Mouse (Mus musculus): ENCODE results near the gene Alg5. TPM values are rescaled to one million over a fixed set of nuclear protein-coding genes. Genes with fewer than 3 reads are reported as not detected.

Gene Alg5
- polyA plus RNA-seq, 1 experiment: 43.0 TPM

DNA sequence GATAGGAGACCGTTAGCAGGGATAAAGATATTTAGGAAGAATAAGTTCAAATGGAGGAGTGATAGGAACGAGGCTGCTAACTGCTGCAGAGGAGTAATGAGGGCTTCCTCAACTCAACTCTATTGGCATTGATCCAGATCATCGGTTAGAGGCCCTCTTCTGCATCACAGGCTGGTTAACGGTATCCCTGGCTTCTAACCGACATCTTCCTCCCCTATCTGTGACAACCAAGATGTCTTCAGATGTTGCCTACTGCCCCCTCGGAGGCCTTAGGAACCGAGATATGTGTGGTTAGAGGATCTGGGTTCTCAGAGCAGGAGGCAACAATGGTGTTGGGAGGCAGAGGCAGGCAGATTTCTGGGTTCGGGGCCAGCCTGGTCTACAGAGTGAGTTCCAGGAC is 33.3 kb downstream of the Alg5 start:
- H3K79me2 ChIP-seq (ENCODE audit: control insufficient read depth, insufficient read depth): no peaks in the 10 kb centered on the region
- H3K36me3 ChIP-seq (ENCODE audit: control insufficient read depth, insufficient read depth): no peaks in the 10 kb centered on the region
- H3ac ChIP-seq (ENCODE audit: control insufficient read depth, insufficient read length, low read depth): no peak overlapping the region
- H3K4me3 ChIP-seq (ENCODE audit: insufficient read depth, poor library complexity, severe bottlenecking): no peak overlapping the region
- H3K79me3 ChIP-seq (ENCODE audit: low read depth): no peaks in the 10 kb centered on the region
- TF ChIP-seq MYOG (IDR thresholded peaks at IDR 0.05; ENCODE audit: control insufficient read depth, extremely low read depth, insufficient read length) (no peak), CTCF (IDR thresholded peaks at IDR 0.05; ENCODE audit: control insufficient read depth, insufficient read depth, insufficient read length) (no peak), FOSL1 (IDR thresholded peaks at IDR 0.05; ENCODE audit: insufficient read depth, low read length, poor library complexity, severe bottlenecking) (no peak), MAX (IDR thresholded peaks at IDR 0.05) (no peak), CEBPB (IDR thresholded peaks at IDR 0.05; ENCODE audit: low read depth) (no peak), MYOD1 (IDR thresholded peaks at IDR 0.05; ENCODE audit: control insufficient read depth, insufficient read length, low read depth) (no peak), USF1 (IDR thresholded peaks at IDR 0.05; ENCODE audit: low read depth) (no peak)
- H3K27me3 ChIP-seq (ENCODE audit: control insufficient read depth, insufficient read depth, insufficient read length): no peaks in the 10 kb centered on the region

DNA sequence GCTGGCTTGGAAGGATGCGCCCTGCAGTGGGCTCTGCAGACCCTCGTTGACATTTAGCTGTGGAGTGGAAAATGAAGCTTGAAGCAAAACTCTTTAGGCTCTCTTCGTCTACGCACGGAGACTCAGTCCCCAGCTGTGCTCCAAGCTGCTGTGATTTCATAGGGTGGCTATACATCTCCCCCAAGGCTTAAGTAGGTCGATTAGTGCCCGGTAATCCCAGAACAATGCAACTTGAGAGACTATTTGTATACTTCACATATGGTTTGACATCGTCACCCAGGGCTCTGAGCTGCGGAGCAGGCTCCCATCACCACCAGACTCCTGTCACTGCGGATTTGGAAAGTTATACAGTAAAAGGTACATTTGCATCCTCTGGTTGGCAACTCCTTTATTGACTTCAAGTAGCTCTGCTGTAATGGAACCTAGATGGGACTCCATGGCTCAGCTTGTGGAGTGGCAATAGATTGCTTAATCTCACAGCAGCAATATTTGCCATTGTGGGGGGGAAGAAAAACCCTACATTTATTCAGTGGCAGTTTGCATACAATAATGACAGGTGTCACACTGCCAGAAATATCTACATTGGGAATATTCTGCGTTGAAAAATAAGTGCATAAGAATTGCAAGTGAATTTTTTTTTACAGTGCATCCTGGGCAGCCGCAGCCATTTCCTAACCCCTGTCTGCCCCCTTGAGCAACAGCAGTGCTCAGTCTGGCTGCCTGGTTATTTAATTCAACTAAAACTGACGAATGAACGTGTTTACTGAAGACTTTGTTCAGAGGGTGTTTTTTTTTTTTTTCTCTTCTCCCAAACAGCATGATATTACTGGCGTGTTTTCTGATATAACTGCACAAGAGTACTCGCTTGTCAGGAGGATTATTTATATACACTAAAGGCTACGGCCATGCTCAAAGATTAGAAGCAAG is 34.3 kb downstream of the Alg5 start:
- no peaks in the 10 kb centered on the region for H3K36me3 ChIP-seq (ENCODE audit: control insufficient read depth, insufficient read depth)
- H3K79me2 ChIP-seq (ENCODE audit: control insufficient read depth, insufficient read depth): no peaks in the 10 kb centered on the region
- H3K79me3 ChIP-seq (ENCODE audit: low read depth): no peaks in the 10 kb centered on the region
- H3ac ChIP-seq (ENCODE audit: control insufficient read depth, insufficient read length, low read depth): no peak overlapping the region
- TF ChIP-seq USF1 (IDR thresholded peaks at IDR 0.05; ENCODE audit: low read depth): no peak
- no peak for TF ChIP-seq MYOD1 (IDR thresholded peaks at IDR 0.05; ENCODE audit: control insufficient read depth, insufficient read length, low read depth)
- TF ChIP-seq MYOG (IDR thresholded peaks at IDR 0.05; ENCODE audit: control insufficient read depth, extremely low read depth, insufficient read length): no peak
- no peak for TF ChIP-seq CEBPB (IDR thresholded peaks at IDR 0.05; ENCODE audit: low read depth)
- no peak for TF ChIP-seq CTCF (IDR thresholded peaks at IDR 0.05; ENCODE audit: control insufficient read depth, insufficient read depth, insufficient read length)
- H3K4me3 ChIP-seq (ENCODE audit: insufficient read depth, poor library complexity, severe bottlenecking): no peak overlapping the region
- H3K27me3 ChIP-seq (ENCODE audit: control insufficient read depth, insufficient read depth, insufficient read length): no peaks in the 10 kb centered on the region

DNA sequence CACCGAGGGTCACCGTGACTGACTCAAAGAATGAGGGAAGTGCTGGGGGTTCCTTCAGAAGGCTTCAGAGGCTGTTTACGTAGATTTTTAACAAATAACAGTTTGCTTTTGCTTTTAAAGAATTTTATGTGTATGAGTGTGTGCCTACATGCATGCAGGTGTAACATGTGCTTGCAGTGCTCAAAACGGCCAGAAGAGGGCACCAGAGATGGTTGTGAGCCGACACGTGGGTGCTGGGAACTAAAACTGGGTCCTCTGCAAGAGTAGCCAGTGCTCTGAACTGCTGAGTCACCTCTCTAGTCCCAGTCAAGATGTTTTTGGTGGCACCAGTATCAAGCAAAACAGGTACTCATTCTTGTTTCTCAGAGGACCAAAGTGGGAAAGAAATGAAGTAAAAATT is 38.3 kb downstream of the Alg5 start:
- TF ChIP-seq USF1 (IDR thresholded peaks at IDR 0.05; ENCODE audit: low read depth) (no peak), MAX (IDR thresholded peaks at IDR 0.05) (no peak), CTCF (IDR thresholded peaks at IDR 0.05; ENCODE audit: control insufficient read depth, insufficient read depth, insufficient read length) (no peak), CEBPB (IDR thresholded peaks at IDR 0.05; ENCODE audit: low read depth) (no peak), FOSL1 (IDR thresholded peaks at IDR 0.05; ENCODE audit: insufficient read depth, low read length, poor library complexity, severe bottlenecking) (no peak), MYOD1 (IDR thresholded peaks at IDR 0.05; ENCODE audit: control insufficient read depth, insufficient read length, low read depth) (no peak), MYOG (IDR thresholded peaks at IDR 0.05; ENCODE audit: control insufficient read depth, extremely low read depth, insufficient read length) (no peak)
- Histone ChIP-seq H3ac (ENCODE audit: control insufficient read depth, insufficient read length, low read depth) (no peak overlapping the region), H3K79me2 (ENCODE audit: control insufficient read depth, insufficient read depth) (no peaks in the 10 kb centered on the region), H3K79me3 (ENCODE audit: low read depth) (no peaks in the 10 kb centered on the region), H3K36me3 (ENCODE audit: control insufficient read depth, insufficient read depth) (no peaks in the 10 kb centered on the region), H3K27me3 (ENCODE audit: control insufficient read depth, insufficient read depth, insufficient read length) (no peaks in the 10 kb centered on the region), H3K4me3 (ENCODE audit: insufficient read depth, poor library complexity, severe bottlenecking) (no peak overlapping the region)

DNA sequence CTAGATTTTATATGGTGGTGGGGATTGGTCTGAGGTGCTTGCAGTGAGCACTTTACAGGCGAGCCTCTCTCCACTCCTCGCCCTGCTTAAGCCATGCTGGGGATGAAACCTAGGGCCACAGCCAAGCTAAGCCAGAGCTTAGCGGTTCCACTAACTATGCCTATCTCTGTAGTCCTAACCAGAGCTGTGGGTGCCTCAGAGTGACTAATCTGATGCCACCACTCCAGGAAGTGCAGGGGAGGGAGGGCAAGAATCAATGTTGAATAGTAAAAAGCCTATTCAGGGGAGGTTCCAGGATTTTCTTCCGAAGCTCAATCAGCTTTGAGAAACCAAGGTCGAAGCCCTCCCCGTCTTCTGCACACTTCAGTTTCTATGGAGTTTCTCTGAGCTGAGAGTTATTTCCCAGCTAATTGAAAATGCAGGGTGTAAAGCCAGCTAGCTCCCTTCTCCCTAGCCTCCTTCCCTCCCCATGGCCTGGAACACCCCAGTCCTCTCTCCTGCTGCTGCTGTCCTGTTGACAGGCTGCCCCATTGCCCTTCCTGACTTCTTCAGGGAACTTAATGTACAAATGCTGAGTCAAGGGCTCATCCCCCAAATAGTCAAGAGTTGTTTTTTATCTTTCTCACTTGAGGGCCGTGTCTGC is 40.8 kb downstream of the Alg5 start:
- no peaks in the 10 kb centered on the region for H3K79me2 ChIP-seq (ENCODE audit: control insufficient read depth, insufficient read depth)
- H3K27me3 ChIP-seq (ENCODE audit: control insufficient read depth, insufficient read depth, insufficient read length): no peaks in the 10 kb centered on the region
- H3K4me3 ChIP-seq (ENCODE audit: insufficient read depth, poor library complexity, severe bottlenecking): no peak overlapping the region
- TF ChIP-seq FOSL1 (IDR thresholded peaks at IDR 0.05; ENCODE audit: insufficient read depth, low read length, poor library complexity, severe bottlenecking) (no peak), MAX (IDR thresholded peaks at IDR 0.05) (no peak)
- H3K79me3 ChIP-seq (ENCODE audit: low read depth): no peaks in the 10 kb centered on the region
- H3ac ChIP-seq (ENCODE audit: control insufficient read depth, insufficient read length, low read depth): no peak overlapping the region
- H3K36me3 ChIP-seq (ENCODE audit: control insufficient read depth, insufficient read depth): no peaks in the 10 kb centered on the region

DNA sequence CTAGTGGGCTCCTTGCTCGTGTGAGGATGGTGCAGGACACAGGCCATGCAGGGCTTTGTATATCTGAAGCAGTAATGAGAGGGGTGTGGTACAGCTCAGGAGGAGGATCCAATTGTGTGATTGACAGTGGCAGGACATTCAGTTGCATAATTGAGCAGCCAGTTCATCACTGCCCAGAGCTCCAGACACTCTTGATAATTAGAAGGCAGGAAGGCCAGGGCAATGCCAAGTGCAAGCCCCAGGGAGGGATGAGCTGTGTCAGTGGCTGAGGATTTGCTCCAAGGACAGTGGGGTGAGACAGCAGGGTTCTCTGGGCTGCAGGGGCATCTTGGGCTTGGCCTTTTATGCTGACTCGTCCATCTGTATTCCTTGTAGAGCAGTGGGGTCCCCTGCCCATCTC is 55.3 kb downstream of the Alg5 start:
- TF ChIP-seq MYOG (IDR thresholded peaks at IDR 0.05; ENCODE audit: control insufficient read depth, extremely low read depth, insufficient read length) (no peak), USF1 (IDR thresholded peaks at IDR 0.05; ENCODE audit: low read depth) (no peak), MYOD1 (IDR thresholded peaks at IDR 0.05; ENCODE audit: control insufficient read depth, insufficient read length, low read depth) (no peak), MAX (IDR thresholded peaks at IDR 0.05) (no peak), CEBPB (IDR thresholded peaks at IDR 0.05; ENCODE audit: low read depth) (no peak), CTCF (IDR thresholded peaks at IDR 0.05; ENCODE audit: control insufficient read depth, insufficient read depth, insufficient read length) (no peak), FOSL1 (IDR thresholded peaks at IDR 0.05; ENCODE audit: insufficient read depth, low read length, poor library complexity, severe bottlenecking) (no peak)
- Histone ChIP-seq H3K36me3 (ENCODE audit: control insufficient read depth, insufficient read depth) (no peaks in the 10 kb centered on the region), H3K27me3 (ENCODE audit: control insufficient read depth, insufficient read depth, insufficient read length) (no peaks in the 10 kb centered on the region)

More for the DNA sequence above, 55.3 kb downstream of the Alg5 start:
- Histone ChIP-seq H3ac (ENCODE audit: control insufficient read depth, insufficient read length, low read depth) (no peak overlapping the region), H3K4me3 (ENCODE audit: insufficient read depth, poor library complexity, severe bottlenecking) (no peak overlapping the region), H3K79me2 (ENCODE audit: control insufficient read depth, insufficient read depth) (no peaks in the 10 kb centered on the region), H3K79me3 (ENCODE audit: low read depth) (no peaks in the 10 kb centered on the region)

All from C2C12 (cell line).